ENCODE assay signal across 8 mouse cellular contexts in the genomic region with DNA sequence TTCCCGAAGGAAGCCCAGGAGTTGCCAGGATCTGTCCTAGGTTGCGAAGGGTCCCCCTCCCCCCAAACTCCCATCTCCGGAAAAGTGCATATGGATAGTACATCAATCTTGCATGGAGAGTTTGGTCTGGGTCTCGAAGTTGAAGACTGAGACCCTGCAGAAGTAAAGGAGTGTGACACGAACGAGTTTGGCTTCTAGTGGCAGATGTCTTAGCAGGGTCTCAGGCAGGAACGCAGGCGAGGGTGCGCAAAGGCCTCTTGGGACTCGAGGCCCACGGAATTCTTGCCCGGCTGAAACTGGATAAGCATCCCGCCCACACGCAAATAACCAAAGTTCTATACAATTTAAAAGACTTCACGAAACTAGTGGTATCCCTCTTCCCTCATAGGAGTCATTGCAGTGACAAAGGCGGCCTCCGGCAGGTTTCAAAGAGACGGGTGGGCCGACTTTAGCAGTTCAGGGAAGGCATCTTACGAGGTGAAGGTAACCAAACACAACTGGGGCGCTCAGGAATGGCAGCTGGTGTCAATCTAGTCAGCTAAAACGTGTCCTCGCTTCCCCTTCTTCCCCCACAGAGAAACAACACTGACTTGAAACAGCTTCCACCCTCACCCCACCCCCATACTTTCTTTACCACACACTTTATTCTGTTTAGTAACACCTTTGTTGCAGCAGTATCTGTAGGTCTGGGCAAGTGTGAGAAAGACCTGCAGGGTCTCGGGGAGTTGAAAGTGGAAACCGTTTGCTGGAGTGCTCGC.
DNase-seq lines count a peak whose midpoint lies in the region; ATAC-seq and TF ChIP-seq lines count a peak whose summit lies in the region.

No protein-coding gene starts in this region.

- H3K27me3 ChIP-seq in forebrain, postnatal 0 days (ENCODE audit: insufficient read depth, low read length), result no peaks in the 10 kb centered on the region; the same call in 1 of the 2 replicates
- H3K27me3 ChIP-seq in liver, embryonic 14.5 days (ENCODE audit: control insufficient read depth, insufficient read depth, low read length), result peaks cover 58% of the 10 kb centered on the region
- peaks cover 25% of the 10 kb centered on the region for H3K27me3 ChIP-seq in stomach, embryonic 15.5 days (replicated peaks)

- no peak for TF ChIP-seq CTCF in forebrain, postnatal 0 days (IDR thresholded peaks at IDR 0.05; ENCODE audit: low read depth)
- no peak for TF ChIP-seq CTCF in liver, embryonic 14.5 days (IDR thresholded peaks at IDR 0.05; ENCODE audit: low read depth)

- H3K9me3 ChIP-seq in forebrain, postnatal 0 days (ENCODE audit: low read length), result no peaks in the 10 kb centered on the region
- H3K9me3 ChIP-seq in liver, embryonic 14.5 days (ENCODE audit: control insufficient read depth, low read length), result no peaks in the 10 kb centered on the region
- no peaks in the 10 kb centered on the region for H3K9me3 ChIP-seq in stomach, embryonic 15.5 days

- H3K27ac ChIP-seq in forebrain, postnatal 0 days (ENCODE audit: low read depth, low read length), result no peak overlapping the region
- H3K27ac ChIP-seq in liver, embryonic 14.5 days, result no peak overlapping the region
- no peak overlapping the region for H3K27ac ChIP-seq in stomach, embryonic 15.5 days

- peak; percentile 19 for DNase-seq in gastrocnemius, postnatal 10 days
- DNase-seq in gastrocnemius, adult 8-10 months (ENCODE audit: low spot score in 2 of 2), result no peak
- DNase-seq in ES-CJ7 (ENCODE audit: low read depth, low spot score) (peak; percentile 39), adipocyte (ENCODE audit: low spot score) (no peak)
- DNase-seq in forebrain, postnatal 0 days, result no peak
- no peak for DNase-seq in liver, embryonic 14.5 days (ENCODE audit: low read depth in 3 of 3, low spot score in 3 of 3)
- no peak for DNase-seq in right cerebral cortex, adult 2 months (ENCODE audit: low spot score in 2 of 2)

- 51% methylated on average over 26 of the region's 26 CpGs for WGBS in forebrain, postnatal 0 days
- WGBS in liver, embryonic 14.5 days (ENCODE audit: insufficient replicate concordance), result 12% methylated on average over 26 of the region's 26 CpGs
- 26% methylated on average over 26 of the region's 26 CpGs for WGBS in stomach, embryonic 15.5 days

- ATAC-seq in forebrain, postnatal 0 days, result no peak
- no peak for ATAC-seq in liver, embryonic 14.5 days (ENCODE audit: insufficient read depth)
- no peak for ATAC-seq in stomach, embryonic 15.5 days (ENCODE audit: insufficient read depth, low FRiP score, low read depth)

- peaks cover 4% of the 10 kb centered on the region for H3K4me1 ChIP-seq in forebrain, postnatal 0 days (ENCODE audit: insufficient read depth)
- peaks cover 16 to 22% of the 10 kb centered on the region in 2 experiments for H3K4me1 ChIP-seq in liver, embryonic 14.5 days (replicated peaks; ENCODE audit: control insufficient read depth in 2 of 2, insufficient read depth in 2 of 2, low read length in 1 of 2)
- H3K4me1 ChIP-seq in stomach, embryonic 15.5 days, result peaks cover 33% of the 10 kb centered on the region

- H3K4me3 ChIP-seq in forebrain, postnatal 0 days (ENCODE audit: low read depth, low read length), result no peak overlapping the region
- peak overlapping the region; percentile 53 to 95 for H3K4me3 ChIP-seq in liver, embryonic 14.5 days (ENCODE audit: insufficient read depth in 1 of 2, low read depth in 2 of 2, low read length in 2 of 2)
- H3K4me3 ChIP-seq in stomach, embryonic 15.5 days (replicated peaks), result peak overlapping the region; percentile 66

- peak overlapping the region; percentile 22 for H3K4me2 ChIP-seq in forebrain, postnatal 0 days (ENCODE audit: low read depth)
- H3K4me2 ChIP-seq in liver, embryonic 14.5 days (ENCODE audit: low read depth), result peak overlapping the region; percentile 99
- peak overlapping the region; percentile 83 for H3K4me2 ChIP-seq in stomach, embryonic 15.5 days

- no peak for TF ChIP-seq EP300 in liver, embryonic 14.5 days (IDR thresholded peaks at IDR 0.05; ENCODE audit: low read depth)

- no peak overlapping the region for H3K9ac ChIP-seq in forebrain, postnatal 0 days
- peak overlapping the region; percentile 35; the same call in 1 of the 2 replicates for H3K9ac ChIP-seq in liver, embryonic 14.5 days (replicated peaks)
- no peak overlapping the region for H3K9ac ChIP-seq in stomach, embryonic 15.5 days

- no peaks in the 10 kb centered on the region for H3K36me3 ChIP-seq in forebrain, postnatal 0 days (ENCODE audit: insufficient read depth)
- H3K36me3 ChIP-seq in liver, embryonic 14.5 days (replicated peaks; ENCODE audit: control insufficient read depth, insufficient read depth, low read depth), result no peaks in the 10 kb centered on the region
- no peaks in the 10 kb centered on the region for H3K36me3 ChIP-seq in stomach, embryonic 15.5 days

Comparison
In these comparisons a context has a peak if more than half of its experiments do, and no peak if none do; other contexts are left out.
1. DNase-seq: peak in gastrocnemius, postnatal 10 days (single experiment) and ES-CJ7 (single experiment); none in gastrocnemius, adult 8-10 months (0 of 2), forebrain, postnatal 0 days (single experiment), liver, embryonic 14.5 days (0 of 3), adipocyte (single experiment) and right cerebral cortex, adult 2 months (0 of 2).
2. H3K4me2 ChIP-seq: peak in every context shown above with its lines; median percentile 99 in liver, embryonic 14.5 days; 83 in stomach, embryonic 15.5 days; 22 in forebrain, postnatal 0 days.